Mouse (Mus musculus): ENCODE measurements around the gene Il17rd.

Il17rd gene

GRCm38 (mm10) chr14:27038783-27039182 is at the start of gene Il17rd:
Gene Il17rd, plus strand, starts transcription at chr14:27038941.
- DNase-seq: peak; percentile 49

GRCm38 (mm10) chr14:26991622-26992021 is 47.1 kb upstream of the Il17rd start:
- no peak for DNase-seq

GRCm38 (mm10) chr14:26993427-26993826 is 45.3 kb upstream of the Il17rd start:
- DNase-seq: no peak

- DNase-seq: no peak
Measured at GRCm38 (mm10) chr14:26994211-26994741, 44.5 kb upstream of the Il17rd start, which contains the start of gene Hesx1. Gene Hesx1, plus strand, starts transcription at chr14:26994416.

GRCm38 (mm10) chr14:26996257-26996656 is 42.5 kb upstream of the Il17rd start:
- DNase-seq: no peak

GRCm38 (mm10) chr14:27000386-27000785 is 38.4 kb upstream of the Il17rd start:
- no peak for DNase-seq

GRCm38 (mm10) chr14:27004906-27005305 is 33.8 kb upstream of the Il17rd start:
- DNase-seq: no peak

GRCm38 (mm10) chr14:27005937-27006336 is 32.8 kb upstream of the Il17rd start:
- DNase-seq: no peak

GRCm38 (mm10) chr14:27011561-27011960 is 27.2 kb upstream of the Il17rd start:
- DNase-seq: no peak

- DNase-seq: no peak
Measured at GRCm38 (mm10) chr14:27013658-27014057, 25.1 kb upstream of the Il17rd start.

- DNase-seq: no peak
Measured at GRCm38 (mm10) chr14:27017936-27018335, 20.8 kb upstream of the Il17rd start.

- DNase-seq: no peak
Measured at GRCm38 (mm10) chr14:27019850-27020249, 18.9 kb upstream of the Il17rd start.

GRCm38 (mm10) chr14:27022876-27023275 is 15.9 kb upstream of the Il17rd start:
- no peak for DNase-seq

GRCm38 (mm10) chr14:27024664-27025063 is 14.1 kb upstream of the Il17rd start:
- DNase-seq: no peak

GRCm38 (mm10) chr14:27029771-27030173 is 9.0 kb upstream of the Il17rd start:
- DNase-seq: peak; percentile 43

GRCm38 (mm10) chr14:27031142-27031541 is 7.6 kb upstream of the Il17rd start:
- peak; percentile 17 for DNase-seq

- no peak for DNase-seq
Measured at GRCm38 (mm10) chr14:27037513-27037912, 1.2 kb upstream of the Il17rd start.

- DNase-seq: no peak
Measured at GRCm38 (mm10) chr14:27039281-27040248, 824 bp downstream of the Il17rd start.

GRCm38 (mm10) chr14:27040451-27040850 is 1.7 kb downstream of the Il17rd start:
- no peak for DNase-seq

- DNase-seq: no peak
Measured at GRCm38 (mm10) chr14:27042280-27042983, 3.7 kb downstream of the Il17rd start.

- DNase-seq: no peak
Measured at GRCm38 (mm10) chr14:27043416-27043815, 4.7 kb downstream of the Il17rd start.

- DNase-seq: no peak
Measured at GRCm38 (mm10) chr14:27044221-27044966, 5.7 kb downstream of the Il17rd start.

GRCm38 (mm10) chr14:27044967-27045361 is 6.2 kb downstream of the Il17rd start:
- DNase-seq: no peak
